Mouse (Mus musculus): ENCODE results near the gene Hoxc13.
A peak's percentile ranks its signal among the peaks of the same experiment; 100 is the strongest.

The Hoxc13 gene

GRCm38 (mm10) chr15:102963671-102964640, 43.1 kb downstream of the Hoxc13 start:
- no peak for DNase-seq (ENCODE audit: low spot score)

GRCm38 (mm10) chr15:102965003-102965891, 44.3 kb downstream of the Hoxc13 start:
- DNase-seq (ENCODE audit: low spot score): no peak

GRCm38 (mm10) chr15:102965892-102966775, 45.2 kb downstream of the Hoxc13 start:
- DNase-seq (ENCODE audit: low spot score): peak; percentile 34

- DNase-seq (ENCODE audit: low spot score): no peak
Measured at GRCm38 (mm10) chr15:102966776-102967311, 45.9 kb downstream of the Hoxc13 start, which contains the start of gene Hoxc10. Gene Hoxc10, plus strand, starts transcription at chr15:102966796.

GRCm38 (mm10) chr15:102967312-102967510, 46.3 kb downstream of the Hoxc13 start, which contains the start of gene Hoxc5:
Gene Hoxc5, plus strand, starts transcription at chr15:102967443.
- DNase-seq (ENCODE audit: low spot score): no peak

GRCm38 (mm10) chr15:102967511-102968397, 46.9 kb downstream of the Hoxc13 start:
- DNase-seq (ENCODE audit: low spot score): no peak

- no peak for DNase-seq (ENCODE audit: low spot score)
Measured at GRCm38 (mm10) chr15:102969296-102969695, 48.4 kb downstream of the Hoxc13 start.

- no peak for DNase-seq (ENCODE audit: low spot score)
Measured at GRCm38 (mm10) chr15:102970740-102971139, 49.8 kb downstream of the Hoxc13 start.

GRCm38 (mm10) chr15:102972254-102972653, 51.4 kb downstream of the Hoxc13 start:
- DNase-seq (ENCODE audit: low spot score): no peak

- no peak for DNase-seq (ENCODE audit: low spot score)
Measured at GRCm38 (mm10) chr15:102972753-102973152, 51.9 kb downstream of the Hoxc13 start.

GRCm38 (mm10) chr15:102975034-102975433, 54.1 kb downstream of the Hoxc13 start:
- DNase-seq (ENCODE audit: low spot score): no peak

GRCm38 (mm10) chr15:102975688-102976111, 54.8 kb downstream of the Hoxc13 start:
- no peak for DNase-seq (ENCODE audit: low spot score)

GRCm38 (mm10) chr15:102976171-102976570, 55.3 kb downstream of the Hoxc13 start, which contains the start of gene Hoxc9:
Gene Hoxc9, plus strand, starts transcription at chr15:102976439.
- DNase-seq (ENCODE audit: low spot score): no peak

- no peak for DNase-seq (ENCODE audit: low spot score)
Measured at GRCm38 (mm10) chr15:102976631-102977422, 55.9 kb downstream of the Hoxc13 start.

GRCm38 (mm10) chr15:102977423-102977974, 56.6 kb downstream of the Hoxc13 start:
- DNase-seq (ENCODE audit: low spot score): no peak
